ENCODE assay signal across 12 mouse cellular contexts in the genomic region with DNA sequence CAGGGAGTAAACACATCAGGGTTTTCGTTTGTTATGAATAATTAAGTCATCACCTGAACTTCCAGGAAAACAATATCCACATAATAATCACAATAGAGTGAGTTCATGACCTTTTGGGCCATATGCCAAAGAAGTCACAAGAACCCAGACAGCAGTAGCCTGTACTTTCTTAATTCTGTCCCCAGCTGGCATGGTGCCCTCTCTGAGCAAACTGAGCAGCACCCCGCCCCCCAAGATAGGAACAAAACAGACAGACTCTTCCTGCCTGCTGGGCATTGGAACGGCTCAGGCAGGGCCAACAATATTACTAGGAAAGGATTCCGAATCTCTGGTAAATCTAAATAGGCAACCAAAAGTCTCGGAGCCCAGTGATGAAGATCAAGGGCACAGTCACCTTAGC. TPM values are rescaled to one million over a fixed set of nuclear protein-coding genes. Genes with fewer than 3 reads are reported as not detected.
DNase-seq lines count a peak whose midpoint lies in the region; ATAC-seq and TF ChIP-seq lines count a peak whose summit lies in the region.
"Had no signal": no experiment of that assay in that cellular context is flagged by ENCODE, and none has a peak within 500 bp of the region (broad histone marks: within the 10 kb centered on the region; RNA-seq: fewer than 3 reads in every experiment).

No protein-coding gene starts in this region.

- peaks cover 23% of the 10 kb centered on the region for H3K4me1 ChIP-seq in lung, adult 2 months (ENCODE audit: control insufficient read depth, insufficient read depth, low read length)

- TF ChIP-seq POLR2A in lung, adult 2 months (IDR thresholded peaks at IDR 0.05; ENCODE audit: borderline replicate concordance, extremely low read depth, low read depth, low read length) = no peak

- intact Hi-C loops in gastrocnemius, postnatal 36 days (cut with DNase I) = no loop called here

- WGBS in lung, adult 2 months = 29% methylated on average over 5 of the region's 5 CpGs

- H3K4me3 ChIP-seq in lung, adult 2 months (replicated peaks; ENCODE audit: extremely low read depth, low read depth, low read length) = no peak overlapping the region
- H3K4me3 ChIP-seq: liver, embryonic 13.5 days; myocyte had no signal

- peak; percentile 37 for DNase-seq in gastrocnemius, adult 18-20 months (ENCODE audit: low spot score)
- no peak for DNase-seq in gastrocnemius, postnatal 36 days
- peak; percentile 56 to 78 for DNase-seq in lung, adult 18-20 months
- no peak for DNase-seq in lung, adult 2 months
- DNase-seq in adrenal gland, postnatal 14 days = peak; percentile 54
- DNase-seq in kidney, postnatal 14 days = peak; percentile 46
- DNase-seq: cerebellum, adult 8-10 months; liver, embryonic 13.5 days; thymus, postnatal 14 days had no signal

- TF ChIP-seq CTCF in lung, adult 2 months (IDR thresholded peaks at IDR 0.05; ENCODE audit: insufficient read depth, low read length) = no peak

- no peak for ATAC-seq in erythroid progenitor cell, adult 5-6 weeks (replicated peaks; ENCODE audit: low FRiP score, poor library complexity, severe bottlenecking)
- no peak for ATAC-seq in megakaryocyte, adult 5-6 weeks (ENCODE audit: poor library complexity, severe bottlenecking)

RNA-seq across cellular contexts. Expression of a gene that starts 51.9 kb away (rescaled TPM):
- total RNA-seq in gastrocnemius, adult 18-20 months (2021) = not detected
- total RNA-seq in gastrocnemius, postnatal 36 days (2021) = under 1 TPM; 0.23 to 0.30 TPM
- not detected in 2 replicates for polyA plus RNA-seq in lung, adult 2 months (2012; rRNA removed)
- total RNA-seq in adrenal gland, postnatal 14 days (2021) = not detected in 2 replicates
- total RNA-seq in erythroid progenitor cell, adult 5-6 weeks (2015; ENCODE audit: low replicate concordance) = not detected in 2 replicates
- total RNA-seq in erythroid progenitor cell, adult 5-6 weeks (2017; ENCODE audit: low replicate concordance) = not detected in 2 replicates
- not detected in 2 replicates for total RNA-seq in megakaryocyte, adult 5-6 weeks (2015)
- total RNA-seq in megakaryocyte, adult 5-6 weeks (2017) = not detected in 2 replicates

Comparison
In these comparisons a context has a peak if more than half of its experiments do, and no peak if none do; other contexts are left out.
1. DNase-seq: peak in gastrocnemius, adult 18-20 months (single experiment), lung, adult 18-20 months (2 of 2), adrenal gland, postnatal 14 days (single experiment) and kidney, postnatal 14 days (single experiment); none in gastrocnemius, postnatal 36 days (0 of 2) and lung, adult 2 months (single experiment).